Comparison of ENCODE assay signal across 17 mouse cellular contexts in the genomic region with DNA sequence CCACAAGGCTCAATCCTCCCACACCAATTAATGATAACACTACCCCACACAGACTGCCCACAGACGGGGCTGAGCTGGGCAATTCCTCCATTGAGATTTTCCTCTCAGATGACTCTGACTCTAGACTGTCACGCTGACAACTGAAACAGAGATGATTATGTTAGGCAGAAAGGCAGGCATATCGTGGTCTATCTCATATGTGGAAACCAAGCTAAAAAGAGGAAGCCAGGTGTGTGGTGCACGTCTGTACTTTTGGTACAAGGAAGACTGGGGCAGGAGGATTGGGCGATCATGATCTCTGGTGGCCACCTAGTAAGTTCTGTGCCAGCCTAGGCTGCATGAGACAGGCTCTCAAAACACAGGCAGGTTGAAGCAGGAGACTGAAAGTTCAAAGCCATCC. TPM values are rescaled to one million over a fixed set of nuclear protein-coding genes. Genes with fewer than 3 reads are reported as not detected.
DNase-seq lines count a peak whose midpoint lies in the region; ATAC-seq and TF ChIP-seq lines count a peak whose summit lies in the region.
"Had no signal": no experiment of that assay in that cellular context is flagged by ENCODE, and none has a peak within 500 bp of the region (broad histone marks: within the 10 kb centered on the region; RNA-seq: fewer than 3 reads in every experiment).

No protein-coding gene starts in this region.

- intact Hi-C loops in heart, adult 2 months (cut with DNase I), result loop anchor here (5.0 kb wide), 1 partner anchor 35 kb away; the partner anchor contains the start of gene Sh3bp5

- no peak for TF ChIP-seq EP300 in heart, postnatal 0 days (IDR thresholded peaks at IDR 0.05; ENCODE audit: low read depth)
- no peak for TF ChIP-seq EP300 in heart, adult 2 months (IDR thresholded peaks at IDR 0.05; ENCODE audit: insufficient read depth, low read depth, low read length)
- peak in 1 of 2 experiments; percentile 53; a peak in 3 of 4 replicates for TF ChIP-seq EP300 in MEL (IDR thresholded peaks at IDR 0.05; ENCODE audit: low read depth in 1 of 2, low read length in 2 of 2)

- no peak for ATAC-seq in heart, postnatal 0 days (ENCODE audit: insufficient read depth, low read depth)
- no peak for ATAC-seq in liver, embryonic 15.5 days (ENCODE audit: insufficient read depth)

- H3K4me1 ChIP-seq in heart, postnatal 0 days (ENCODE audit: control insufficient read depth, insufficient read depth), result peaks cover 72% of the 10 kb centered on the region
- peaks cover 41% of the 10 kb centered on the region for H3K4me1 ChIP-seq in heart, adult 2 months (ENCODE audit: control insufficient read depth, insufficient read depth, low read length)
- peaks cover 11 to 32% of the 10 kb centered on the region in 2 experiments for H3K4me1 ChIP-seq in MEL (ENCODE audit: control insufficient read depth in 1 of 2, insufficient read depth in 2 of 2, low read length in 2 of 2)
- H3K4me1 ChIP-seq in liver, embryonic 15.5 days (replicated peaks), result peaks cover 83% of the 10 kb centered on the region

- H3K36me3 ChIP-seq in heart, postnatal 0 days (replicated peaks; ENCODE audit: control insufficient read depth, insufficient read depth, low read length), result no peaks in the 10 kb centered on the region
- peaks cover 5% of the 10 kb centered on the region; the same call in 1 of the 2 replicates for H3K36me3 ChIP-seq in heart, adult 2 months (ENCODE audit: control insufficient read depth, insufficient read depth, low read length)
- peaks cover 0 to 11% of the 10 kb centered on the region in 2 experiments; a peak in 2 of 4 replicates for H3K36me3 ChIP-seq in MEL (ENCODE audit: control insufficient read depth in 1 of 2, insufficient read depth in 2 of 2, low read length in 2 of 2)
- H3K36me3 ChIP-seq in liver, embryonic 15.5 days (replicated peaks), result 0 out of 2 replicates have a peak, but pooled peaks cover 12% of the 10 kb centered on the region

- H3K4me2 ChIP-seq in heart, postnatal 0 days (ENCODE audit: low read depth, low read length), result no peak overlapping the region
- H3K4me2 ChIP-seq in liver, embryonic 15.5 days, result no peak overlapping the region
- H3K4me2 ChIP-seq: hindbrain, embryonic 15.5 days; lung, embryonic 14.5 days had no signal

- H3K27me3 ChIP-seq in heart, postnatal 0 days (ENCODE audit: control insufficient read depth, insufficient read depth, low read length), result no peaks in the 10 kb centered on the region
- no peaks in the 10 kb centered on the region for H3K27me3 ChIP-seq in heart, adult 2 months (ENCODE audit: control insufficient read depth, insufficient read depth, low read length)
- H3K27me3 ChIP-seq in MEL (ENCODE audit: control insufficient read depth in 1 of 2, insufficient read depth in 2 of 2, low read length in 2 of 2), result no peaks in the 10 kb centered on the region
- no peaks in the 10 kb centered on the region for H3K27me3 ChIP-seq in liver, embryonic 15.5 days
- H3K27me3 ChIP-seq: hindbrain, embryonic 15.5 days had no signal

- H3K9me3 ChIP-seq in heart, postnatal 0 days (replicated peaks; ENCODE audit: control insufficient read depth, low read length), result no peaks in the 10 kb centered on the region
- H3K9me3 ChIP-seq in MEL (replicated peaks; ENCODE audit: insufficient read depth, low read length), result no peaks in the 10 kb centered on the region
- H3K9me3 ChIP-seq in liver, embryonic 15.5 days (replicated peaks), result no peaks in the 10 kb centered on the region
- H3K9me3 ChIP-seq: hindbrain, embryonic 15.5 days; megakaryocyte, embryonic 14.5 days had no signal

- H3K9ac ChIP-seq in heart, postnatal 0 days (replicated peaks; ENCODE audit: low read depth, low read length), result no peak overlapping the region
- no peak overlapping the region for H3K9ac ChIP-seq in heart, adult 2 months (ENCODE audit: low read depth, low read length)
- H3K9ac ChIP-seq in MEL (ENCODE audit: control insufficient read depth, low read depth, low read length, poor library complexity, severe bottlenecking), result no peak overlapping the region
- H3K9ac ChIP-seq in liver, embryonic 15.5 days, result no peak overlapping the region
- H3K9ac ChIP-seq: hindbrain, embryonic 15.5 days; lung, embryonic 14.5 days had no signal

- H3K4me3 ChIP-seq in heart, postnatal 0 days (ENCODE audit: low read depth, low read length), result no peak overlapping the region
- H3K4me3 ChIP-seq in heart, adult 2 months, result no peak overlapping the region
- H3K4me3 ChIP-seq in MEL (ENCODE audit: control insufficient read depth in 1 of 2, insufficient read depth in 1 of 2, low read depth in 2 of 2, low read length in 2 of 2), result peak overlapping the region; percentile 14 to 54
- H3K4me3 ChIP-seq in liver, embryonic 15.5 days (replicated peaks), result no peak overlapping the region
- H3K4me3 ChIP-seq: erythroblast, embryonic 14.5 days; hindbrain, embryonic 15.5 days; megakaryocyte, embryonic 14.5 days had no signal

- H3K79me2 ChIP-seq in heart, adult 2 months (replicated peaks; ENCODE audit: control insufficient read depth, insufficient read depth, low read length), result no peaks in the 10 kb centered on the region
- H3K79me2 ChIP-seq in MEL (ENCODE audit: control insufficient read depth, insufficient read depth, low read length, poor library complexity), result no peaks in the 10 kb centered on the region

- no peak for DNase-seq in heart, postnatal 0 days (ENCODE audit: low spot score)
- DNase-seq in heart, adult 2 months, result no peak
- peak; percentile 80 for DNase-seq in A20 (ENCODE audit: low read depth, low spot score)
- peak; percentile 69 for DNase-seq in MEL (ENCODE audit: low read depth, low spot score)
- no peak for DNase-seq in T-cell, adult 2 months (ENCODE audit: low spot score)
- no peak for DNase-seq in left cerebral cortex, adult 18-20 months (ENCODE audit: low spot score in 2 of 2)
- DNase-seq: adrenal gland, postnatal 14 days; cerebellum, adult 11 months; embryo, embryonic 11 days; kidney, adult 2 months; left cerebral cortex, postnatal 4 days; lung, embryonic 14.5 days; thymus, adult 2 months had no signal

- TF ChIP-seq CTCF in heart, postnatal 0 days (IDR thresholded peaks at IDR 0.05; ENCODE audit: low read depth), result no peak
- no peak for TF ChIP-seq CTCF in heart, adult 2 months (IDR thresholded peaks at IDR 0.05)
- no peak for TF ChIP-seq CTCF in MEL (IDR thresholded peaks at IDR 0.05 in 2 of 3, conservative IDR thresholded peaks at IDR 0.05 in 1 of 3; ENCODE audit: control insufficient read depth in 1 of 3, insufficient read depth in 1 of 3, low read depth in 2 of 3, low read length in 3 of 3, poor library complexity in 1 of 3, severe bottlenecking in 1 of 3)

- H3K27ac ChIP-seq in heart, postnatal 0 days (ENCODE audit: low read depth), result peak overlapping the region; percentile 46; the same call in 1 of the 2 replicates
- H3K27ac ChIP-seq in heart, adult 2 months, result no peak overlapping the region; the same call in 1 of the 2 replicates
- H3K27ac ChIP-seq in MEL (ENCODE audit: control insufficient read depth, low read depth, low read length), result no peak overlapping the region
- H3K27ac ChIP-seq in liver, embryonic 15.5 days (replicated peaks), result peak overlapping the region; percentile 56; the same call in 1 of the 2 replicates
- H3K27ac ChIP-seq: hindbrain, embryonic 15.5 days had no signal

- no peak for TF ChIP-seq RAD21 in MEL (IDR thresholded peaks at IDR 0.05; ENCODE audit: low read depth, low read length)

- 66% methylated on average over 5 of the region's 5 CpGs for WGBS in heart, postnatal 0 days
- WGBS in heart, adult 2 months, result 75% methylated on average over 5 of the region's 5 CpGs
- WGBS in liver, embryonic 15.5 days (ENCODE audit: insufficient replicate concordance), result 30% methylated on average over 5 of the region's 5 CpGs

- TF ChIP-seq POLR2A in heart, adult 2 months (IDR thresholded peaks at IDR 0.05; ENCODE audit: insufficient read depth, low read depth, low read length), result no peak
- no peak for TF ChIP-seq POLR2A in MEL (IDR thresholded peaks at IDR 0.05; ENCODE audit: control insufficient read depth in 1 of 2, insufficient read depth in 1 of 2, low read depth in 1 of 2, low read length in 2 of 2, poor library complexity in 1 of 2)

TF ChIP-seq in MEL, 35 proteins besides CTCF, POLR2A, EP300 and RAD21:
- TF ChIP-seq GATA1 (IDR thresholded peaks at IDR 0.05; ENCODE audit: low read depth, low read length) (no peak), MXI1 (IDR thresholded peaks at IDR 0.05; ENCODE audit: low read depth, low read length) (no peak), RCOR1 (IDR thresholded peaks at IDR 0.05; ENCODE audit: low read depth, low read length) (no peak), TBP (IDR thresholded peaks at IDR 0.05; ENCODE audit: low read depth, low read length) (no peak), KAT2A (conservative IDR thresholded peaks at IDR 0.05; ENCODE audit: low read depth, low read length) (no peak), SIN3A (IDR thresholded peaks at IDR 0.05; ENCODE audit: low read length) (0 out of 2 replicates have a peak, but pooled peaks have one; percentile 23), ZKSCAN1 (IDR thresholded peaks at IDR 0.05; ENCODE audit: low read depth, low read length) (no peak), TCF12 (IDR thresholded peaks at IDR 0.05; ENCODE audit: low read depth, low read length) (0 out of 2 replicates have a peak, but pooled peaks have one; percentile 10), SMC3 (IDR thresholded peaks at IDR 0.05; ENCODE audit: low read depth, low read length) (no peak), NELFE (IDR thresholded peaks at IDR 0.05; ENCODE audit: low read depth, low read length) (no peak), ZC3H11A (IDR thresholded peaks at IDR 0.05; ENCODE audit: low read depth, low read length) (no peak), MYB (IDR thresholded peaks at IDR 0.05; ENCODE audit: low read depth, low read length) (no peak), ELF1 (IDR thresholded peaks at IDR 0.05; ENCODE audit: low read depth, low read length) (no peak), MEF2A (IDR thresholded peaks at IDR 0.05; ENCODE audit: extremely low read depth, insufficient replicate concordance, low read depth, low read length, poor library complexity, severe bottlenecking) (no peak)

RNA-seq across cellular contexts. Expression of gene Sh3bp5, which starts 33.2 kb away (rescaled TPM):
- total RNA-seq in heart, postnatal 0 days (2014; rRNA removed; ENCODE audit: low replicate concordance), result 10.2 and 14.2 TPM in 2 replicates
- polyA plus RNA-seq in heart, postnatal 0 days (2015; fragmentation: Nextera tagmentation; extraction: Ambion mirVana), result 37.6 and 43.4 TPM in 2 replicates
- 10 to 100 TPM; 51.0 to 58.3 TPM for total RNA-seq in heart, adult 2 months (2021)
- polyA plus RNA-seq in heart, adult 2 months (2012; rRNA removed), result 27.0 and 37.1 TPM in 2 replicates
- total RNA-seq in MEL (2012; rRNA removed), result 0.19 and 0.36 TPM in 2 replicates
- polyA plus RNA-seq in MEL (2012; ENCODE audit: insufficient read depth in 1 of 2, insufficient read length in 2 of 2, low read depth in 1 of 2, low replicate concordance in 2 of 2, missing spikeins in 1 of 2), result 1 to 10 TPM in 1 of 2 experiments, not detected in 1; 1.0 TPM
- polyA plus RNA-seq in liver, embryonic 15.5 days (2015; fragmentation: Nextera tagmentation; extraction: Ambion mirVana), result 16.9 and 21.5 TPM in 2 replicates
- total RNA-seq in left cerebral cortex, adult 18-20 months (2021), result 10 to 100 TPM; 61.4 to 68.3 TPM

Comparison
In these comparisons a context has a peak if more than half of its experiments do, and no peak if none do; other contexts are left out.
1. H3K27ac ChIP-seq: peak in heart, postnatal 0 days (single experiment) and liver, embryonic 15.5 days (single experiment); none in heart, adult 2 months (single experiment) and MEL (single experiment).
2. DNase-seq: peak in A20 (single experiment) and MEL (single experiment); none in heart, postnatal 0 days (single experiment), heart, adult 2 months (0 of 2), T-cell, adult 2 months (single experiment) and left cerebral cortex, adult 18-20 months (0 of 2).
3. H3K4me3 ChIP-seq: peak in MEL (2 of 2); none in heart, postnatal 0 days (single experiment), heart, adult 2 months (single experiment) and liver, embryonic 15.5 days (single experiment).